Mouse (Mus musculus): ENCODE results near the gene Kif19a.

The Kif19a gene

GRCm38 (mm10) chr11:114807025-114807424 lies 41.8 kb downstream of the Kif19a start:
- no peak for DNase-seq (ENCODE audit: inconsistent ontology term)

GRCm38 (mm10) chr11:114807686-114808427 lies 42.7 kb downstream of the Kif19a start:
- DNase-seq (ENCODE audit: inconsistent ontology term): no peak

GRCm38 (mm10) chr11:114809371-114809770 lies 44.2 kb downstream of the Kif19a start:
- DNase-seq (ENCODE audit: inconsistent ontology term): no peak

- no peak for DNase-seq (ENCODE audit: inconsistent ontology term)
Measured at GRCm38 (mm10) chr11:114810344-114810743, 45.2 kb downstream of the Kif19a start.

GRCm38 (mm10) chr11:114812731-114813240 lies 47.6 kb downstream of the Kif19a start:
- peak; percentile 74 for DNase-seq (ENCODE audit: inconsistent ontology term)

- DNase-seq (ENCODE audit: inconsistent ontology term): no peak
Measured at GRCm38 (mm10) chr11:114814873-114815592, 49.8 kb downstream of the Kif19a start.

- DNase-seq (ENCODE audit: inconsistent ontology term): no peak
Measured at GRCm38 (mm10) chr11:114816934-114817333, 51.7 kb downstream of the Kif19a start.

- DNase-seq (ENCODE audit: inconsistent ontology term): no peak
Measured at GRCm38 (mm10) chr11:114818185-114818584, 53.0 kb downstream of the Kif19a start.

- no peak for DNase-seq (ENCODE audit: inconsistent ontology term)
Measured at GRCm38 (mm10) chr11:114819110-114819509, 53.9 kb downstream of the Kif19a start.

- DNase-seq (ENCODE audit: inconsistent ontology term): no peak
Measured at GRCm38 (mm10) chr11:114820444-114820843, 55.3 kb downstream of the Kif19a start.

- DNase-seq (ENCODE audit: inconsistent ontology term): no peak
Measured at GRCm38 (mm10) chr11:114821325-114821724, 56.1 kb downstream of the Kif19a start.

- DNase-seq (ENCODE audit: inconsistent ontology term): peak; percentile 53
Measured at GRCm38 (mm10) chr11:114822727-114823126, 57.5 kb downstream of the Kif19a start.

GRCm38 (mm10) chr11:114823199-114823725 lies 58.1 kb downstream of the Kif19a start:
- peak; percentile 16 for DNase-seq (ENCODE audit: inconsistent ontology term)

GRCm38 (mm10) chr11:114826686-114827085 lies 61.5 kb downstream of the Kif19a start:
- no peak for DNase-seq (ENCODE audit: inconsistent ontology term)

- peak; percentile 84 for DNase-seq (ENCODE audit: inconsistent ontology term)
Measured at GRCm38 (mm10) chr11:114829499-114830432, 64.6 kb downstream of the Kif19a start.

- DNase-seq (ENCODE audit: inconsistent ontology term): no peak
Measured at GRCm38 (mm10) chr11:114830433-114830773, 65.2 kb downstream of the Kif19a start.

- no peak for DNase-seq (ENCODE audit: inconsistent ontology term)
Measured at GRCm38 (mm10) chr11:114833166-114833565, 68.0 kb downstream of the Kif19a start.
